Mouse (Mus musculus): ENCODE data around the gene Dnajc3. TPM values are rescaled to one million over a fixed set of nuclear protein-coding genes. Genes with fewer than 3 reads are reported as not detected.

The Dnajc3 gene
- polyA plus RNA-seq (2012; rRNA removed) = 35.5 and 36.1 TPM in 2 replicates

- DNase-seq (ENCODE audit: low spot score) = peak; percentile 99
These were observed at the start of gene Dnajc3 for GRCm38 (mm10) chr14:118937533-118938492. Gene Dnajc3, plus strand, starts transcription at chr14:118937976.

GRCm38 (mm10) chr14:118890101-118890500 lies 47.7 kb upstream of the Dnajc3 start:
- no peak for DNase-seq (ENCODE audit: low spot score)

- DNase-seq (ENCODE audit: low spot score) = no peak
These were observed 42.5 kb upstream of the Dnajc3 start for GRCm38 (mm10) chr14:118895228-118895627.

- DNase-seq (ENCODE audit: low spot score) = no peak
These were observed 42.1 kb upstream of the Dnajc3 start for GRCm38 (mm10) chr14:118895655-118896054.

GRCm38 (mm10) chr14:118899940-118900339 lies 37.8 kb upstream of the Dnajc3 start:
- DNase-seq (ENCODE audit: low spot score) = no peak

GRCm38 (mm10) chr14:118900911-118901310 lies 36.9 kb upstream of the Dnajc3 start:
- DNase-seq (ENCODE audit: low spot score) = no peak

GRCm38 (mm10) chr14:118903397-118903796 lies 34.4 kb upstream of the Dnajc3 start:
- no peak for DNase-seq (ENCODE audit: low spot score)

GRCm38 (mm10) chr14:118903867-118904562 lies 33.8 kb upstream of the Dnajc3 start:
- no peak for DNase-seq (ENCODE audit: low spot score)

- no peak for DNase-seq (ENCODE audit: low spot score)
These were observed 30.2 kb upstream of the Dnajc3 start for GRCm38 (mm10) chr14:118907592-118907991.

- no peak for DNase-seq (ENCODE audit: low spot score)
These were observed 27.9 kb upstream of the Dnajc3 start for GRCm38 (mm10) chr14:118909872-118910271.

- DNase-seq (ENCODE audit: low spot score) = peak; percentile 31
These were observed 27.2 kb upstream of the Dnajc3 start for GRCm38 (mm10) chr14:118910332-118911222.

GRCm38 (mm10) chr14:118911521-118911920 lies 26.3 kb upstream of the Dnajc3 start:
- no peak for DNase-seq (ENCODE audit: low spot score)

GRCm38 (mm10) chr14:118913651-118914050 lies 24.1 kb upstream of the Dnajc3 start:
- DNase-seq (ENCODE audit: low spot score) = no peak

GRCm38 (mm10) chr14:118919025-118919424 lies 18.8 kb upstream of the Dnajc3 start:
- DNase-seq (ENCODE audit: low spot score) = no peak

- DNase-seq (ENCODE audit: low spot score) = no peak
These were observed 17.1 kb upstream of the Dnajc3 start for GRCm38 (mm10) chr14:118920654-118921053.

- DNase-seq (ENCODE audit: low spot score) = no peak
These were observed 15.5 kb upstream of the Dnajc3 start for GRCm38 (mm10) chr14:118922251-118922650.

GRCm38 (mm10) chr14:118922667-118923184 lies 15.1 kb upstream of the Dnajc3 start:
- no peak for DNase-seq (ENCODE audit: low spot score)

GRCm38 (mm10) chr14:118924673-118925615 lies 12.8 kb upstream of the Dnajc3 start, which contains the start of gene Dzip1:
Gene Dzip1, minus strand, starts transcription at chr14:118925460.
- peak; percentile 45 for DNase-seq (ENCODE audit: low spot score)

- no peak for DNase-seq (ENCODE audit: low spot score)
These were observed 9.2 kb upstream of the Dnajc3 start for GRCm38 (mm10) chr14:118928565-118928964.

- DNase-seq (ENCODE audit: low spot score) = no peak
These were observed 8.0 kb upstream of the Dnajc3 start for GRCm38 (mm10) chr14:118929779-118930178.
